Mouse (Mus musculus): ENCODE measurements around the gene Tpk1.

GRCm38 (mm10) chr6:43403076-43403475 is 263.0 kb downstream of the Tpk1 start:
- TF ChIP-seq GATA1 (IDR thresholded peaks at IDR 0.05; ENCODE audit: low read length) = no peak
- TF ChIP-seq TAL1 (IDR thresholded peaks at IDR 0.05; ENCODE audit: low read length) = no peak

Data from erythroblast, embryonic 14.5 days (primary cell).